ENCODE assay signal across 13 mouse cellular contexts in the genomic region with DNA sequence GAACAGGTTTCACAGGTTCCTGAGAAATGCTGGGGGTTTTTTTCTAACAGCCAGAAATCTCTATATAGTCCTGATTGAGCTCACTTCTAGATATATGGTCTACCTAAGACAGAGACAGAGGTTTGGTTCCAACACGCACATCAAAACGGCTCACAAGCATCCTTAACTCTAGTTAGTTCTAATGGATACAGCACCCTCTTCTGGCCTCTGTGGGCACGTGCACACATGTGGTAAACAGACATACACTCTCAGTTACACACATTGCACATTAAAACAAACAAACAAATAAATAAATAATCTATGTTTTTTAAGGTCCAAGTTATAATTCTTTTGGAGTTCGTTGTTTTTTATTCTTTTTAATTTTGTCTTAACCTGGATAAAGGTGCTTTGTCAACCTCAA. TPM values are rescaled to one million over a fixed set of nuclear protein-coding genes. Genes with fewer than 3 reads are reported as not detected.
DNase-seq lines count a peak whose midpoint lies in the region; ATAC-seq and TF ChIP-seq lines count a peak whose summit lies in the region.
"Had no signal": no experiment of that assay in that cellular context is flagged by ENCODE, and none has a peak within 500 bp of the region (broad histone marks: within the 10 kb centered on the region; RNA-seq: fewer than 3 reads in every experiment).

No protein-coding gene starts in this region.

- H3K27me3 ChIP-seq in kidney, postnatal 0 days (ENCODE audit: insufficient read depth, low read length), result no peaks in the 10 kb centered on the region
- no peaks in the 10 kb centered on the region for H3K27me3 ChIP-seq in kidney, embryonic 14.5 days (ENCODE audit: control insufficient read depth, insufficient read depth, low read length)
- H3K27me3 ChIP-seq in ES-Bruce4 (ENCODE audit: control insufficient read depth, insufficient read depth, low read length, poor library complexity, severe bottlenecking), result no peaks in the 10 kb centered on the region; the same call in 1 of the 2 replicates
- H3K27me3 ChIP-seq: limb, embryonic 15.5 days; midbrain, embryonic 13.5 days; neural tube, embryonic 12.5 days had no signal

- no peaks in the 10 kb centered on the region for H3K4me1 ChIP-seq in kidney, postnatal 0 days (replicated peaks; ENCODE audit: insufficient read depth, low read length)
- no peaks in the 10 kb centered on the region for H3K4me1 ChIP-seq in kidney, embryonic 14.5 days (ENCODE audit: control insufficient read depth, insufficient read depth, low read length)
- no peaks in the 10 kb centered on the region for H3K4me1 ChIP-seq in ES-Bruce4 (ENCODE audit: control insufficient read depth, insufficient read depth, low read length)

- no peak overlapping the region for H3K4me3 ChIP-seq in kidney, postnatal 0 days (replicated peaks; ENCODE audit: low read depth, low read length)
- no peak overlapping the region for H3K4me3 ChIP-seq in kidney, embryonic 14.5 days (ENCODE audit: low read length)
- no peak overlapping the region for H3K4me3 ChIP-seq in ES-Bruce4 (ENCODE audit: low read depth, low read length)
- H3K4me3 ChIP-seq: limb, embryonic 15.5 days; midbrain, embryonic 13.5 days; neural tube, embryonic 12.5 days had no signal

- WGBS in kidney, postnatal 0 days, result 62% methylated on average over 4 of the region's 4 CpGs
- 61% methylated on average over 4 of the region's 4 CpGs for WGBS in kidney, embryonic 14.5 days

- no peak for TF ChIP-seq EP300 in ES-Bruce4 (IDR thresholded peaks at IDR 0.05; ENCODE audit: insufficient read depth, low read depth, low read length)

- H3K27ac ChIP-seq in kidney, postnatal 0 days, result no peak overlapping the region
- no peak overlapping the region for H3K27ac ChIP-seq in kidney, embryonic 14.5 days (ENCODE audit: low read depth, low read length)
- H3K27ac ChIP-seq in ES-Bruce4 (ENCODE audit: insufficient read depth, low read length), result no peak overlapping the region
- H3K27ac ChIP-seq: limb, embryonic 15.5 days; midbrain, embryonic 13.5 days; neural tube, embryonic 12.5 days had no signal

- no peaks in the 10 kb centered on the region for H3K9me3 ChIP-seq in kidney, postnatal 0 days (replicated peaks; ENCODE audit: low read length)
- no peaks in the 10 kb centered on the region for H3K9me3 ChIP-seq in kidney, embryonic 14.5 days (ENCODE audit: control insufficient read depth, low read length)
- no peaks in the 10 kb centered on the region for H3K9me3 ChIP-seq in ES-Bruce4 (replicated peaks; ENCODE audit: control insufficient read depth, insufficient read depth, low read length, poor library complexity, severe bottlenecking)
- H3K9me3 ChIP-seq: limb, embryonic 15.5 days; midbrain, embryonic 13.5 days; neural tube, embryonic 12.5 days had no signal

- H3K4me2 ChIP-seq in kidney, postnatal 0 days (ENCODE audit: low read length), result no peak overlapping the region
- H3K4me2 ChIP-seq in kidney, embryonic 14.5 days (replicated peaks; ENCODE audit: low read depth, low read length), result no peak overlapping the region
- H3K4me2 ChIP-seq: limb, embryonic 15.5 days; midbrain, embryonic 13.5 days; neural tube, embryonic 12.5 days had no signal

- no peaks in the 10 kb centered on the region for H3K36me3 ChIP-seq in kidney, postnatal 0 days (ENCODE audit: insufficient read depth, low read length)
- H3K36me3 ChIP-seq in kidney, embryonic 14.5 days (ENCODE audit: control insufficient read depth, insufficient read depth, low read length), result no peaks in the 10 kb centered on the region
- no peaks in the 10 kb centered on the region for H3K36me3 ChIP-seq in ES-Bruce4 (ENCODE audit: control insufficient read depth, insufficient read depth, low read length, poor library complexity, severe bottlenecking)
- H3K36me3 ChIP-seq: limb, embryonic 15.5 days; midbrain, embryonic 13.5 days; neural tube, embryonic 12.5 days had no signal

- no peak for TF ChIP-seq POLR2A in ES-Bruce4 (IDR thresholded peaks at IDR 0.05; ENCODE audit: insufficient read depth, low read length)

- H3K9ac ChIP-seq in kidney, postnatal 0 days (ENCODE audit: low read depth, low read length), result no peak overlapping the region
- H3K9ac ChIP-seq in kidney, embryonic 14.5 days (ENCODE audit: low read depth, low read length), result no peak overlapping the region
- H3K9ac ChIP-seq in ES-Bruce4 (ENCODE audit: low read depth, poor library complexity, severe bottlenecking), result no peak overlapping the region
- H3K9ac ChIP-seq: limb, embryonic 15.5 days; midbrain, embryonic 13.5 days; neural tube, embryonic 12.5 days had no signal

- no peak for ATAC-seq in kidney, postnatal 0 days (replicated peaks; ENCODE audit: low FRiP score, low read depth)
- no peak for ATAC-seq in kidney, embryonic 14.5 days (ENCODE audit: low FRiP score, low TSS enrichment)
- ATAC-seq: midbrain, embryonic 13.5 days had no signal

- no peak for DNase-seq in kidney, postnatal 0 days (ENCODE audit: low spot score)
- peak; percentile 42 for DNase-seq in A20 (ENCODE audit: low read depth, low spot score)
- peak; percentile 30 for DNase-seq in c-Kit-negative CD71-positive TER-119-positive erythroid progenitor cells, embryonic 14.5 days (ENCODE audit: low read depth, low spot score)
- DNase-seq in frontal cortex, postnatal 25 days (ENCODE audit: low spot score in 2 of 2), result no peak
- DNase-seq in MN1 (ENCODE audit: low spot score), result no peak
- DNase-seq: adrenal gland, postnatal 10 days; heart, postnatal 14 days; right cerebral cortex, adult 18-20 months had no signal

- TF ChIP-seq CTCF in kidney, postnatal 0 days (IDR thresholded peaks at IDR 0.05; ENCODE audit: low read depth), result peak; percentile 52; the same call in 1 of the 2 replicates
- TF ChIP-seq CTCF in ES-Bruce4 (IDR thresholded peaks at IDR 0.05; ENCODE audit: low read depth, low read length), result peak; percentile 17

RNA-seq across cellular contexts. Expression of a gene that starts 4.3 kb away (rescaled TPM):
- polyA plus RNA-seq in kidney, postnatal 0 days (2015; fragmentation: Nextera tagmentation; extraction: Ambion mirVana), result 36.4 and 38.7 TPM in 2 replicates
- polyA plus RNA-seq in kidney, embryonic 14.5 days (2014; fragmentation: Nextera tagmentation; extraction: Ambion mirVana), result 23.3 and 39.3 TPM in 2 replicates
- polyA plus RNA-seq in ES-Bruce4 (2011; ENCODE audit: insufficient read depth, insufficient read length, low read depth, missing spikeins), result 32.9 and 34.8 TPM in 2 replicates

RNA-seq across cellular contexts. Expression of a gene that starts 25.0 kb away (rescaled TPM):
- polyA plus RNA-seq in kidney, postnatal 0 days (2015; fragmentation: Nextera tagmentation; extraction: Ambion mirVana), result 286 and 302 TPM in 2 replicates
- 79.0 and 95.4 TPM in 2 replicates for polyA plus RNA-seq in kidney, embryonic 14.5 days (2014; fragmentation: Nextera tagmentation; extraction: Ambion mirVana)
- polyA plus RNA-seq in ES-Bruce4 (2011; ENCODE audit: insufficient read depth, insufficient read length, low read depth, missing spikeins), result 81.1 and 93.6 TPM in 2 replicates

Comparison
In these comparisons a context has a peak if more than half of its experiments do, and no peak if none do; other contexts are left out.
1. DNase-seq: peak in A20 (single experiment) and c-Kit-negative CD71-positive TER-119-positive erythroid progenitor cells, embryonic 14.5 days (single experiment); none in kidney, postnatal 0 days (single experiment), frontal cortex, postnatal 25 days (0 of 2) and MN1 (single experiment).